Mouse (Mus musculus): Measurements from ENCODE around the gene Neurl2.
"Not testable (repeated sequence)": the region's sequence is repeated elsewhere in the genome, so short reads cannot be mapped to it uniquely, and the experiment has no call there.

Neurl2 gene

DNA sequence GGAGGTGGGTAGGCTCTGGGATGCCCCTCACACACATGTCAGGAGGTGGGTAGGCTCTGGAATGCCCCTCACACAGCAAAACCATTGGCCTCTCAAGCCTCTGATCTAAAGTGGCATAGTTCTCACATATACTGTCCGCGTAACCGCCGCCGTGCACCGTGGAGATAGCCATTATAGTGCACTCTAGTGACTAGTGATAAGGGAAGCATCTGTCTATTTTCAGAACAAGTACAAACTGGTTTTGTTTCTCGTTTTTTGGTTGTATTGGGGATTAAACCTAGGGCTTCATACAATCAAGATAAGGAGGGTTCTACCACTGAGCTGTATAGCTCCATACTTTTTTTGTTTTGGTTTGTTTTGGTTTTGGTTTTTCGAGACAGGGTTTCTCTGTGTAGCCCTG is 17.4 kb downstream of the Neurl2 start:
- peak; percentile 76 for DNase-seq

DNA sequence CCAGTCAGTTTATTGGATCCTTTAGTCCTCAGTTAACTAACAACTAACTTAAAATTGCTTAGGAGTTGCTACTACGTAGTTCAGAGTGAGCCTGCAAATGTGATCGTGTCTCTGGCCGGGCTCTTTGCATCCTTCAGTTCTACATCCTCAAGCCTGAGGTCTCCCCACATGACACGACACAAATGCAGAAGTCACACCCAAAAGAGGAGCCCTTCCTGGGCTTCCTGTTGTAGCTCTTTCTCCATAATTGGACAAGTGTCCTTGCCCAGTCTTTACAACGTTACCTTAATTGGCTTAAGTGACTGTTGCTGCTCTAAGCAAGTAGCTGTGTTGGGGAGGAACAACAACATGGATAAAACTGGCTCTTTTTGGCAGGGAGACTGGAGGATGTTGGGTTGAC is 17.9 kb downstream of the Neurl2 start:
- DNase-seq = peak; percentile 79

DNA sequence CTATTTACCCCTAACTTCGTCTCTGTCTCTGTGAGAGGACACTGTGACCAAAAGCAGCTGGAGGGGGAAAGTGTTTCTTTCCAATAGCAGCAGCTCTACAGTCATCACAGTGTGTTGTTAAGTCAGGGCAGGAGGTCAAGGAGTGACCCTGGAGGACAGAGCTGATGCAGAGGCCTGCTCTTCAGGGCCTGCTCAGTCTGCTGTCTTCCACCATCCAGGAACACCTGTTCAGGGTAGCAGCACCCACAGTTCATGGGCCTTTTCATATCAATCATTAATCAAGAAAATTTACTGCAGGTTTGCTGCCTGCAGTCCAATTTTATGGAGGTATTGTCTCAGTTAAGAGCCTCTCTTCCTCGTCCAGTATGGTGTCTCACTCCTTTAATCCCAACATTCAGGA is 19.7 kb downstream of the Neurl2 start:
- DNase-seq = no peak

DNA sequence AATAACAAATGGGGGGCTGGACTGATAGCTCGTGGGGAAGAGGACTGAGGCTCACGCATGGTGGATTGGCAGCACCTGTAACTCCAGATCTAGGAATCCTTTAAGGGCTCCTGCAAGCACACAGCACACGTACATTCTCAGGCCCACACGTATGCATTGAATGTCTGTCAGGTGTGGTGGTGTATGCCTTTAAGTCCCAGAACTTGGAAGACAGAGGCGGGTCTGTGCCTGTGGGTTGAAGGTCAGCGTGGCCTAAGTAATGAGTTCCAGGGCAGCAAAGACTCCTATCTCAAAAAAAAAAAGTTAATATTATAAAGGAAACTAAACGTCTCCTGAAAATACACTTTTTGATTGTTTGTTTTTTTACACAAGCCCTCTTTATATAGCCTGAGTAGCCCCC is 26.6 kb downstream of the Neurl2 start:
- peak; percentile 52 for DNase-seq

DNA sequence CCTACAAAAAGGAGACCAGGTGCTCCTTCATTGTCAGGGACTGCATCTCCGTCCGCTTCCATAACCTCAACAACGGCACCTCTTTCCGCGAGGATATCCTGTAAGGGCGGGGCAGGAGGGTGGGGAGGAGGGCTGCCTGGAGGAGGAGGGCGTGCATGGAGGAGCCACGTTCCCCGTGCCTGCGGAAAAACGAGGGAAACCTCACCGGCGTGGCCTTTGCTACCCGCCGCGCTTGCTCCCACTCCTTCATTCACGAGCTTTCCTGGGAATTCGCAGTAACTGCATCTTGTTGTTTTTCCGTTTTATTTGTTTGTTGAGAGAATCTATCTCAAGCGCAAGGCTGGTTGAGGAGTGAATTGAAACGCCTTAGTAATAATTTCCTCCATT is 27.9 kb downstream of the Neurl2 start:
- no peak for DNase-seq

DNA sequence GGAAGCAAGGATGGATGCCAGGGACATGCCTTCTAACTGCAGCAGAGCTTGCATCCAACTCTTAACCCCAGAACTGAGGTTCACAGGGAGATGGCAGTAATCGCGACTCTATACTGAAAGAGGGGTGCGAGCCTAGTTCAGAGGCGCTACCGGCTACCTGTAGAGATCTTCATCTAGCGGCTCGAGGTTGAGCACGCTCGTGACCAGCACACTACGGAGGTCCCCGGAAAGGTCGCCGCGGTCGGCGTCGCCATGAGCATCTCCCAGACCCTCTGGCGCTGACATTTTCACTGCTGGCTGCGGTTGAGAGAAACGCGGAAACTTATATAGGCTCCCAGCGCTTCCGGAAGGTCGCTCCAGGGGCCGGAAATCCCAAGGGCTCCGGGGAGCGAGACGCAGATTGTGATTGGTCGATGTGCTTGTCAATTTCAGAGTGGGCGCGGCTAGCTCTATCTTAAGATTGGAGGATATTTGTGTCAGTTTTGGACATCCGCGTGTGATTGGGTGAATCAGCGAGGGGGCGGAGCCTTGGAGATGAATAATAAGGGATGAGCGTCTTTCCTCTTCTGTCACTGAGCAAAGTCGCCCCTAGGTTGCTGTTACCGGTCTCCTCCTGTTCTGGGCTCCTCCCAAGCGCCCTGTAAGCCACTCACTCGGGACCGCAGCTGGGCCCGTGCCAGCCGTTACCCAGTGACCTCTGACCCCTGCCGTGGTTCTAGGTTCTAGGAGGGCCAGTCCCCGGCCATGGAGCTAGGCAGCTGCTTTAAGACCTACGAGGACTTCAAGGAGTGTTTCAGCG is 28.5 kb downstream of the Neurl2 start, which contains the start of the genes Acot8 and Zswim3:
Gene Acot8 (minus strand): TSS at position 350 of the 799 bp plus-strand sequence.
Gene Zswim3 (plus strand): TSS at position 566 of the 799 bp plus-strand sequence.
- DNase-seq = peak; percentile 100

DNA sequence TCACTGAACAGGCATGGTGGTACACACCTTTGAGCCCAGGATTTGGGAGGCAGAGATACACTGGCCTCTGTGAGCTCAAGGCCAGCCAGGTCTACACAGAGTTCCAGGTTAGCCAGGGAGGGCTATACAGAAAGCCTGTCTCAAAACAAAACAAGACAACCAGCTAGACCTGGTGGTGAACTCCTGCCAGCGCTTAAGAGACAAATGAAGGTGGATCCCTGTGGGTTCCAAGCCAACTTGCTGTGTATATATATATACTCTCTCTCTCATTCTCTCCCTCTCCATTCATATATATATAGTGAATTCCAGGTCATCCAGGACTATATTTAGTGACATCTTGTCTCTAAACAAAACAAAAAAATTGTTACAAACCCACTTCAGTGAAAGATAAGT is 29.3 kb downstream of the Neurl2 start:
- no peak for DNase-seq

DNA sequence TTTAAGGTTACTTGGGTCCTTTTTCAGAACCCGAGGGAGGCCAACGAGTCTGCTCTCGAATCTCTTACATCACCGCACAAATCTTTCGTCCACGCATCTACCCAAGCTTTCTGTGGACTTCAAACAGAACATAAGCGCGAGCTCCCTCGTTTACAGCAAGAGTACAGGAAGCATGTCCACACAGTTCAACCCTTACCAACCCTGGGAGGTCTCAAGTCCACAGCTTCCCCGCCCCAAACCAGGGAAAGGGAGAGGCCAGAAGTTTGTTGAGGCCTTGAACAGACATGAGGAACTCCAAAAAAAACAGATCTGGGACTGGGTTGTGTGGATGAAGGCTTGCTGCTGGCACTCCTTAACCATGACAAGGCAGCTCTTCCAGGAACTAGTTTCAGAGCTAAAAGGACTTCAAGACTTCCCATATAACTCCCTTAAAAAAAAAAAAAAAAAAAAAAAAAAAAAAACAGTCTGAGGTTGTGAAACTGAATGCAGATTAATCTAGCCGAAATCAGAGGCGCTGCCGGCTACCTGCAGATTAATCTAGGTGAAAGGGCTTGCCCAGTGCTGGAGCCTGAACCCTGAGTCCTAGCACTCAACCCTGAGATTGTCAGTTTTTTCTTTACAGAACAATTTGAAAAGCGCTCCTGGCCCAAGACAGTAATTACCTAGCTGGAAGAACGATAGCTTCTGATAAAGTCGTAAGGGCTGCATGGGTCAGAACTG is 29.9 kb downstream of the Neurl2 start:
- no peak for DNase-seq

DNA sequence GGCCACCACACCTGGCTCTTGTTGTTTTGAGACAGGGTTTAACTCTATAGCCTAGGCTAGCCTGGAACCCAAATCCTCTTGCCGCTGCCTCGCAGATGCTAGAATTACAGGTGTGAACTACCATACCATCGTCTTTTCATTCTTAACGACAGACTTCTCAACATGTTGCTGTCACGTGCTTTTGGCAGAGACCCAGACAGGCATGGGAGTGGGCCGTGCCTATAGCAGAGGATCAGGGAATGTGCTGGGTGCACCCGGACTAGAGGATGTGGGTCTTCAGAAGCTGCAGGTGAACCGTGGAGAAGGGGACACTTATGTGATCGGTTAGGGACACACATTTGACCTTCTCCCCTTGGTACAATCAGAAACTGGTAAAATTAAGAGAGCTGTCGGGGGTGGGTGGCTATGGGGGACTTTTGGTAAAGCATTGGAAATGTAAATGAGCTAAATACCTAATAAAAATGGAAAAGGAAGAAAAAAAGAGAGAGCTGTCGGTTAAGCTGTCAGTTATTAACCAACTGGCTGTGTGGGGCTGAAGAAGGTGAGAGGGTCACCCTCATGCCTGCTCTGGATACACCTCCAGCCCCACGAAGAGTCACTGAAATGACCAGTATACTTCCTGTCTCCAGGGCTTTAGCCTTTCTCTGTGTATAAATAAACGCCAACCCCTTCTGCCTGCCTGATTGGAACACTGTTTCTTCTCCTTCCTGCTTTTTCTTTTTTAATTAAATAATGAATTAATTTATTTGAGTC is 32.8 kb downstream of the Neurl2 start:
- no peak for DNase-seq

DNA sequence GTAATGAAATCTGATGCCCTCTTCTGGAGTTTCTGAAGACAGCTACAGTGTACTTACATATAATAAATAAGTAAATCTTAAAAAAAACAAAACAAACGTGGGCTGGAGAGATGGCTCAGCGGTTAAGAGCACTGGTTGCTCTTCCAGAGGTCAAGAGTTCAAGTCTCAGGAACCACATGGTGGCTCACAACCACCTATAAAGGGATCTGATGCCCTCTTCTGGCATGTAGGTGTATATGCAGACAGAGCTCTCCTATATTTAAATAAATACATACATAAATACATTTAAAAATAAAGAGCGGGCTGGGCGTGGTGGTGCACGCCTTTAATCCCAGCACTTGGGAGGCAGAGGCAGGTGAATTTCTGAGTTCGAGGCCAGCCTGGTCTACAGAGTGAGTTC is 34.7 kb downstream of the Neurl2 start:
- DNase-seq = not testable (repeated sequence)

DNA sequence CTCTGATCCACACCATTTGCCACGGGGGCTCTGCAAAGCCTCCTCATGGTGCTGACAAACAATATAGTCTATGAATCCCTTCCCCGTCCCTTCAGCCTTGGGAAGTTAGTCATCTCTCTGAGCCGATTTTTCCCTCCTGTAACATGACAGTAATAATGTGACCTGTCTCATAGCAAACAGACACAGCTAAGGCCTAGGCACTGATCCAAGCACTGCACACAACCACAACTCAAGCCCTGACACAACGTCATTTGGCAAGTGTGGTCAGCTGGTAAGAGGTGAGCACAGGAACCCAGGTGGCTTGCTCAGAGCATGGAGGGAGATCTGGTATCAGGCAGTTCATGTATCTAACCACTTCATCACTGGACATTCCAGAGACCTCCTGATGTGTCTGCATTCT is 37.4 kb downstream of the Neurl2 start:
- DNase-seq = no peak

DNA sequence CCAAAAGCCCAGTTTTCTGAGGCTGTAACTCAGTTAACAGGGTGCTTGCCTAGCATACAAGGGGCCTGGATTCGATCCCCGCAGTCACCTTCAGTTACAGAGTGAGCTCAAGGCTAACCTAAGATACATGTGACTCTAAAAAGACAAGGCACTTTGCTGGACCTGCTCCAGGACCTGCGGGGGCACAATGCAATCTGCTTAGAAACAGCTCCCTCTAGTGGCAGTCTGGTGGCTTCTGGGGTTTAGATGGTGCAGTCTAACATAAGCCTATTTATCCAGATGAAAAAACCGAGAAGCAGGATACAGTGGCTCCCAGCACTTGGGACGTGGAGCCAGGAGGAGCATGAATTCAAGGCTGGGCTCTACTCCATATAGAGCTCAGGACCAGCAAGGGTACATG is 39.0 kb downstream of the Neurl2 start:
- DNase-seq = peak; percentile 96

DNA sequence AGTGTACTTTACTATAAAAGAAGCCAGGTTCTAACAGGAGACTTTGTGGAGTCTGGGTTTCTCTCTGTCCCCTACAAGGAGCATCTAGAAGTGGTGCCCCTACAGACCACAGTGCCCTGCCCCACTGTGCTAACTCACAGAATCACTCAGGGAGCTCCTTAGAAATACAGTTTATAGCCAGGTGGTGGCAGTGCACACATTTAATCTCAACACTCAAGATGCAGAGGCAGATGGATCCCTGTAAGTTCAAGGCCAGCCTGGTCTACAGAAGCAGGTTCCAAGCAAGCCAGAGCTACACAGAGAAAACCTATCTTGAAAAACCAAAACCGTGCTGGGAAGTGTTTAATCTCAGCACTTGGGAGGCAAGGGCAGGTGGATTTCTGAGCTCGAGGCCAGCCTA is 39.5 kb downstream of the Neurl2 start:
- DNase-seq = peak; percentile 85

DNA sequence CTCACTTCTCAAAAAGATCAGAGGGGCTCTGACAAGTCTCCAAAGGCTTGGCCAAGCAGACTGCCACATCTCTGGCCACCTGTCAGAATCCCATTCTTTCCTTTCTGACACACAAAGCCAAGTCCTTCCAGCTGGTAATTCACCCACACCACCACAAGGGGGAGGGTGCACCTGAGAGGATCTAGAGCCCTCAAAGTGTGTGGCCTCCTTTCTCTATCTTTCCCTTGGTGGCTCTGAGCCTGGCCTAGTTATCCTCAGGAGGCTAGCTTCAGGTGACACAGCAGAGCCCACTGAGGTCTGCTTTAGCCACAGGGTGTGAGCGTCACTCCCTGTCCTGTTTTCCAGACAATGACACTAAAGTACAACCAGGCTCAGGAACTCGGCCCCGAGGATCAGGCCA is 40.0 kb downstream of the Neurl2 start:
- DNase-seq = peak; percentile 93

DNA sequence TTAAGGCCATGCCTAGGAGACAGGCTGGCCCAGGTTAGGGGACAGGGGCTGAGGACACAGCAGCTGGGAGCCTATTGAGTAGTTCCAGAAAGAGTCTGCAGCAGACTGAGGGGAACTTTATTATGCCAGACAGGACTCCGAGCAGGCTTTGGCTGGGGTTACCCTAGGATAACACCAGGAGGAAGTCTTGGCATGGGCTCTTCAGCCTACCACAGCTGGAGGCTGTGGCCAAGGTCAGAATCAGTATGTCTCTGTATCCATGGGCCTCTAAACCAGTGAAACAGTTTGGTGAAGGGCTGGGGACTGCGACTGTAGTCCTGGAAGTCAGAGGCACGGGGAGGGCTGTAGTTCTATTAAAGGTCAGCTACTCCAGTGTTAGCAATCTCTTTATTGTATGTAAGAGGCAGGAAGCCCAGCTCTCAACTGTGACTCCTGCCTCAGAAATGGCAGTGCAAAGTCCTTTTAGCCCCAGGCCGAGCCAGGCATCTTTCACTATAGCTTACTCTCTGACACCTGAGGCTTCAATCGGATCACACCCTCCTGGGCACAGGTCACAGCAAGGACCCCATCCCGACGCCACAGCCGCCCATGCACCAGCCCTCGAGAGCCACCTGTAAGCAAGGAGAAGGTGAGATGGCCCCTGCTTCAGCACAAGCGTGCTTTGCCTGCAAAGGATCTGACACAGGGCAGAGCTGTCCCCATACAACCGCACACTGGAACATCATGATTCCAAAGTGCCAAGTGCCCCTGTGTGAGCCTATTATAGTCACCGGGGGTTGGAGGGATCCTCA is 40.7 kb downstream of the Neurl2 start:
- DNase-seq = peak; percentile 90

DNA sequence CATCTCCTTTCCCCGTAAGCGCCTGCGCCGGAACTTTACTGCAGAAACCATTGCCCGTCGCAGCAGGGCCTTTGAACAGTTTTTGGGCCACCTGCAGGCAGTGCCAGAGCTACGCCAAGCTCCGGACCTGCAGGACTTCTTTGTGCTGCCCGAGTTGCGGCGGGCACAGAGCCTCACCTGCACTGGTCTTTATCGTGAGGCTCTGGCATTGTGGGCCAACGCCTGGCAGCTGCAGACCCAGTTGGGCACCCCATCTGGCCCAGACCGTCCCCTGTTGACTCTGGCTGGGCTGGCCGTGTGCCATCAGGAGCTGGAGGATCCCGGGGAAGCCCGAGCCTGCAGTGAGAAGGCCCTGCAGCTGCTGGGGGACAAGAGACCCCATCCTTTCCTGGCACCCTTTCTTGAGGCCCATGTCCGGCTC is 41.4 kb downstream of the Neurl2 start:
- peak; percentile 90 for DNase-seq

DNA sequence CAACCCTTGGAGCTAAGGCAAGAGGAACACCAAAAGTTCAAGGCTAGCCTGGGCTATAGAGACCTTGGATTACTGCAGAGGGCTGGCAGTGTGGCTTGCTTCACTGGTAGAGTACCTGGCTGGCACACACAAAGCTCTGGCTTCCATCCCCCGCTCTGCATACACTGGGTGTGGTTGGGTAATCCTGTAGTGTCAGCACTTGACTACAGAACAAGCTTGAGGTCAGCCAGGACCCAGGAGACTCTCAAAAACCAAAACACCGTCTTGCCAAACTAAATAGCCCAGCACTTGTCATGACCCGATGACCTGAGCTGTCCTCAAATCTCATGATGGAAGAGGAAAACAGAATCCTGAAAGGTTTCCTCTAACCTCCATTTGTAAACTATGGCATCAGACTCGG is 42.8 kb downstream of the Neurl2 start:
- no peak for DNase-seq

DNA sequence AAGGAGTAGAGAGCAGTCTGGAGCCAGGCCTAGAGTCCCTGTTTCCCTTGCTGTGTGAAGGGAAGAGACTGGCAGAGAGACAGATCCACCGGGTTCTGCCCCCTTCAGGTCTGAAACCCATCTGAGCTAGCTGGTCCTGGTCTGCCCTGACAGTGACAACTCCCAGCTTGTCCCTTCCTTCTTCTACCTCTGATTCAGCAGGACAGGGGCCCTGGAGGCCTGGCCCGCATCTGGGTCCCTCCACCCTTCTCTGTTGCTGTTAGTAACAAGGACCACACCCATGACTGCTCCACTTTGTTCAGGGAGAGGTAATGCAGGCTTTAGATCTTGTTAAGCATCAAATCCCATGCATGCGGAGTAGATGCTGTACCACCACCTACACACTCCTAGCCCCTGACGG is 44.8 kb downstream of the Neurl2 start:
- DNase-seq = peak; percentile 93

DNA sequence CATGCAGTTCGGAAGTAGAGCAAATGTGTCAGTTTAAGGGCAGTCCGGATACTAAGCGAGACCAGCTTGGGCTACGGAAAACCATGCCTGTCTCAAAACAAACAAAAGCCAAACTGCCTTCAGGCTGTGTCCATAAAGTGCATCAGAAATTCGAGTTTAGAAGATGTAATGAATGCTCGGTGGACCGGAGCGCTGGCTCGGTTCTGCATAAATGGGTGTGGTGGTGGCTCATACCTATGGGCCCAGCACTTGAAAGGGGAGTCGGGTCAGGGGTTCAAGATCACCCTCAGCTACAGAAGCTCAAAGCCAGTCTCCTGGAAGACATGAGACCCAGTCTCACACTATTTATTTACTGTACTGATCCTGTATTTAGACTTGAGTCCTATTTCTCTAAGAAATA is 45.5 kb downstream of the Neurl2 start:
- peak; percentile 83 for DNase-seq

DNA sequence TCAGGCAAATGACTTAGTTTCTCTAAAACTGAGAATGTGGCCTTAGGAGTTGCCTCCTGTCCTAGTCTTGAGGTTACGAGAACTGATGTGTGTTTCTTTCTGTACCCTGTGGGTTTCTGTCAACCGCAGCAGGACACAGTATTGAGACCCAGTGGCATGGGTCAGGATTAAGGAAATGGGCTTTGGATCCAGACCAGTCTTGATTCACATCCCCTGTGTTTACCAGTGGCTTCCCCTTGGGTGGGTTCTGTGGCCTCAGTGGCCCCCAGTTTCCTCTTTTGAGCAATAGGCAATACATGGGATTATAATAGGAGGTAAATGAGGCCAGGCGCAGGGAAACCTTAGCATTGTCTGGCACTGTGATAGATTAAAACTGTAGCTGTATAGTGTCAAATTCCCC is 46.2 kb downstream of the Neurl2 start:
- DNase-seq = peak; percentile 92

DNA sequence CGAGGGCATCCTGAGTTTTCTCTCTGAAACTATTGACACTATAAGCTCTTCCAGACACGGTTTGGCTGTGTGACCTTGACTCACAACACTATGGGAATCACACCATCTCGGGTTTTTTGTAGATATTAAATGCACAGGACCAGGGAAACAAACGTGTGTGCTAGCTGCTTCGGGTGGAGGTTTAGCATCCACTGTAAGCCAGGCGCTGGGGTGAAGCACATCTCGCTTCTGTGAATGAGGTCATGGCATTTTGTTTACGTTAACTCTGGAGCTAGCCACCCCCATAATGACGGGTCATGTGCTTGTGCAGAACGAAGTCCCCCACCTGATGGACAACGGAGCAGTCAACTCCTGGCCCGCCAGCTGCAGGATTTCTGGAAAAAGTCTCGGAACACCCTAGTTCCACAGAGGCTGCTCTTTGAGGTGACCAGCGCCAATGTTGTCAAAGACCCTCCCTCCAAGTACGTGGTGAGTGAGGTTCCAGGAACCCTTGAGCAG is 46.8 kb downstream of the Neurl2 start:
- peak; percentile 96 for DNase-seq

Measured in heart, adult 11 months (tissue).